11 mouse cellular contexts compared by ENCODE assay signal in the genomic region with DNA sequence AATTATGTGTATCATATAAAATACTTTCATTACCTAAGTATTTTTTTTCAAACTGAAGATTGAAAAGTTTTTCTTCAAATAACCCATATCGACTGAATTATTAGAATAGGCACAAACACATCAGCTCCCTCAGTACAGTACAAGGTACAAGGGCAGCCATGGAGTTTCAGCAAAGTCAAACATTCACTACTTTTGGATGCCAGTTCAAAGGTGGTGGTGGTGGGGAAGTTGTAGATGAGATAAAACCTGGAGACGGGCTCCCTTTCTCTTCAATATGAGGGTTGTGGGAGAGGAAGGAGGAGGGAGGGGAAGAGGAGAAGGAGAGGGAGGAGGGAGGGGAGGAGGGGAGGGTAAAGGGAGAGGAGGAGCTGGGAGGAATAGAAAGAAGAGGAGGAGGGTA.
DNase-seq lines count a peak whose midpoint lies in the region; ATAC-seq and TF ChIP-seq lines count a peak whose summit lies in the region.
"Had no signal": no experiment of that assay in that cellular context is flagged by ENCODE, and none has a peak within 500 bp of the region (broad histone marks: within the 10 kb centered on the region; RNA-seq: fewer than 3 reads in every experiment).

No protein-coding gene starts in this region.

- no peaks in the 10 kb centered on the region for H3K27me3 ChIP-seq in liver, adult 2 months (ENCODE audit: control insufficient read depth, insufficient read depth, low read length)
- H3K27me3 ChIP-seq in kidney, embryonic 15.5 days: no peaks in the 10 kb centered on the region
- no peaks in the 10 kb centered on the region for H3K27me3 ChIP-seq in liver, embryonic 16.5 days (ENCODE audit: control insufficient read depth, insufficient read depth, low read depth, low read length)
- H3K27me3 ChIP-seq in hindbrain, embryonic 12.5 days: no peaks in the 10 kb centered on the region
- no peaks in the 10 kb centered on the region for H3K27me3 ChIP-seq in hindbrain, embryonic 11.5 days (ENCODE audit: control insufficient read depth, insufficient read depth, low read length)
- H3K27me3 ChIP-seq: hindbrain, embryonic 13.5 days; limb, embryonic 13.5 days had no signal

- H3K79me2 ChIP-seq in liver, adult 2 months (ENCODE audit: control insufficient read depth, insufficient read depth, low read length): peaks cover 27% of the 10 kb centered on the region; the same call in 1 of the 2 replicates

- no peak for TF ChIP-seq POLR2A in liver, adult 2 months (IDR thresholded peaks at IDR 0.05; ENCODE audit: extremely low read depth, insufficient read depth, low read length)
- TF ChIP-seq POLR2A in embryonic fibroblast, embryonic 13.5 days (IDR thresholded peaks at IDR 0.05; ENCODE audit: low read depth, low read length): no peak

- H3K4me2 ChIP-seq in kidney, embryonic 15.5 days: no peak overlapping the region; the same call in 1 of the 2 replicates
- no peak overlapping the region for H3K4me2 ChIP-seq in liver, embryonic 16.5 days (ENCODE audit: low read depth, low read length)
- no peak overlapping the region for H3K4me2 ChIP-seq in hindbrain, embryonic 12.5 days (replicated peaks)
- H3K4me2 ChIP-seq in hindbrain, embryonic 11.5 days (replicated peaks; ENCODE audit: low read depth, low read length): no peak overlapping the region
- H3K4me2 ChIP-seq: hindbrain, embryonic 13.5 days had no signal

- H3K27ac ChIP-seq in liver, adult 2 months (replicated peaks; ENCODE audit: insufficient read depth, low read depth, low read length): peak overlapping the region; percentile 92
- H3K27ac ChIP-seq in embryonic fibroblast, embryonic 13.5 days (ENCODE audit: insufficient read depth, low read length): peak overlapping the region; percentile 89
- peak overlapping the region; percentile 79 for H3K27ac ChIP-seq in kidney, embryonic 15.5 days
- H3K27ac ChIP-seq in liver, embryonic 16.5 days (ENCODE audit: low read length): peak overlapping the region; percentile 63
- no peak overlapping the region for H3K27ac ChIP-seq in hindbrain, embryonic 12.5 days
- no peak overlapping the region for H3K27ac ChIP-seq in hindbrain, embryonic 11.5 days (ENCODE audit: low read depth, low read length)
- H3K27ac ChIP-seq: hindbrain, embryonic 13.5 days; limb, embryonic 13.5 days had no signal

- H3K9me3 ChIP-seq in kidney, embryonic 15.5 days (replicated peaks): no peaks in the 10 kb centered on the region
- H3K9me3 ChIP-seq in liver, embryonic 16.5 days (replicated peaks; ENCODE audit: control insufficient read depth, low read length): no peaks in the 10 kb centered on the region
- H3K9me3 ChIP-seq in hindbrain, embryonic 12.5 days (replicated peaks): no peaks in the 10 kb centered on the region
- H3K9me3 ChIP-seq in hindbrain, embryonic 11.5 days (ENCODE audit: control insufficient read depth, low read length): peaks cover 2% of the 10 kb centered on the region; the same call in 1 of the 2 replicates
- H3K9me3 ChIP-seq: hindbrain, embryonic 13.5 days had no signal

- 11% methylated on average over 2 of the region's 2 CpGs for WGBS in liver, adult 2 months
- 39% methylated on average over 2 of the region's 2 CpGs for WGBS in kidney, embryonic 15.5 days
- 22% methylated on average over 2 of the region's 2 CpGs for WGBS in liver, embryonic 16.5 days (ENCODE audit: insufficient replicate concordance)
- WGBS in hindbrain, embryonic 12.5 days: 60% methylated on average over 2 of the region's 2 CpGs
- WGBS in hindbrain, embryonic 11.5 days: 59% methylated on average over 2 of the region's 2 CpGs

- H3K9ac ChIP-seq in liver, adult 2 months (ENCODE audit: low read depth, low read length): peak overlapping the region; percentile 68
- H3K9ac ChIP-seq in kidney, embryonic 15.5 days: no peak overlapping the region
- H3K9ac ChIP-seq in liver, embryonic 16.5 days (ENCODE audit: low read depth, low read length): no peak overlapping the region
- no peak overlapping the region for H3K9ac ChIP-seq in hindbrain, embryonic 12.5 days
- H3K9ac ChIP-seq in hindbrain, embryonic 11.5 days (ENCODE audit: low read depth, low read length): no peak overlapping the region
- H3K9ac ChIP-seq: hindbrain, embryonic 13.5 days; limb, embryonic 13.5 days had no signal

- peak; percentile 95 for DNase-seq in liver, adult 2 months (ENCODE audit: extremely low read depth, low read depth, low spot score)
- DNase-seq in liver: no peak
- DNase-seq in ovary, postnatal 36 days (ENCODE audit: low spot score): no peak
- DNase-seq in hindbrain, embryonic 11.5 days (ENCODE audit: low spot score): no peak
- DNase-seq: thymus, postnatal 14 days had no signal

- peaks cover 3% of the 10 kb centered on the region; the same call in 1 of the 2 replicates for H3K36me3 ChIP-seq in liver, adult 2 months (ENCODE audit: control insufficient read depth, insufficient read depth, low read length)
- peaks cover 17% of the 10 kb centered on the region for H3K36me3 ChIP-seq in kidney, embryonic 15.5 days
- peaks cover 9% of the 10 kb centered on the region for H3K36me3 ChIP-seq in liver, embryonic 16.5 days (ENCODE audit: control insufficient read depth, insufficient read depth)
- peaks cover 8% of the 10 kb centered on the region; the same call in 1 of the 2 replicates for H3K36me3 ChIP-seq in hindbrain, embryonic 12.5 days
- no peaks in the 10 kb centered on the region for H3K36me3 ChIP-seq in hindbrain, embryonic 11.5 days (ENCODE audit: control insufficient read depth, insufficient read depth, low read length)

- peaks cover 20% of the 10 kb centered on the region for H3K4me1 ChIP-seq in liver, adult 2 months (ENCODE audit: control insufficient read depth, insufficient read depth, low read length)
- peaks cover 13% of the 10 kb centered on the region; the same call in 1 of the 2 replicates for H3K4me1 ChIP-seq in embryonic fibroblast, embryonic 13.5 days (ENCODE audit: control insufficient read depth, insufficient read depth, low read length)
- peaks cover 43% of the 10 kb centered on the region for H3K4me1 ChIP-seq in kidney, embryonic 15.5 days
- H3K4me1 ChIP-seq in liver, embryonic 16.5 days (ENCODE audit: control insufficient read depth, low read depth, low read length): no peaks in the 10 kb centered on the region; the same call in 1 of the 2 replicates
- peaks cover 29% of the 10 kb centered on the region for H3K4me1 ChIP-seq in hindbrain, embryonic 12.5 days
- no peaks in the 10 kb centered on the region for H3K4me1 ChIP-seq in hindbrain, embryonic 11.5 days (replicated peaks; ENCODE audit: control insufficient read depth, insufficient read depth, low read length)

- H3K4me3 ChIP-seq in liver, adult 2 months (ENCODE audit: insufficient read depth, low read depth, low read length): no peak overlapping the region
- H3K4me3 ChIP-seq in embryonic fibroblast, embryonic 13.5 days (ENCODE audit: insufficient read depth, low read length): no peak overlapping the region
- no peak overlapping the region for H3K4me3 ChIP-seq in kidney, embryonic 15.5 days (replicated peaks)
- no peak overlapping the region for H3K4me3 ChIP-seq in liver, embryonic 16.5 days (ENCODE audit: low read depth, low read length)
- H3K4me3 ChIP-seq in hindbrain, embryonic 12.5 days: no peak overlapping the region
- no peak overlapping the region for H3K4me3 ChIP-seq in hindbrain, embryonic 11.5 days (ENCODE audit: low read depth, low read length)
- H3K4me3 ChIP-seq: hindbrain, embryonic 13.5 days; limb, embryonic 13.5 days had no signal

- ATAC-seq in kidney, embryonic 15.5 days (replicated peaks; ENCODE audit: low FRiP score): 0 out of 2 replicates have a peak, but pooled peaks have one; percentile 31
- ATAC-seq in liver, embryonic 16.5 days (ENCODE audit: low read depth): peak; percentile 74
- ATAC-seq in hindbrain, embryonic 12.5 days (ENCODE audit: low FRiP score): no peak
- no peak for ATAC-seq in hindbrain, embryonic 11.5 days (ENCODE audit: low FRiP score)

- no peak for TF ChIP-seq CTCF in liver, adult 2 months (IDR thresholded peaks at IDR 0.05; ENCODE audit: low read depth, low read length)
- TF ChIP-seq CTCF in embryonic fibroblast, embryonic 13.5 days (IDR thresholded peaks at IDR 0.05; ENCODE audit: borderline replicate concordance, insufficient read depth, low read length): no peak

Comparison
In these comparisons a context has a peak if more than half of its experiments do, and no peak if none do; other contexts are left out.
1. H3K27ac ChIP-seq: peak in liver, adult 2 months (single experiment), embryonic fibroblast, embryonic 13.5 days (single experiment), kidney, embryonic 15.5 days (single experiment) and liver, embryonic 16.5 days (single experiment); none in hindbrain, embryonic 12.5 days (single experiment) and hindbrain, embryonic 11.5 days (single experiment).
2. ATAC-seq: peak in kidney, embryonic 15.5 days (single experiment) and liver, embryonic 16.5 days (single experiment); none in hindbrain, embryonic 12.5 days (single experiment) and hindbrain, embryonic 11.5 days (single experiment).